In the genomic region with DNA sequence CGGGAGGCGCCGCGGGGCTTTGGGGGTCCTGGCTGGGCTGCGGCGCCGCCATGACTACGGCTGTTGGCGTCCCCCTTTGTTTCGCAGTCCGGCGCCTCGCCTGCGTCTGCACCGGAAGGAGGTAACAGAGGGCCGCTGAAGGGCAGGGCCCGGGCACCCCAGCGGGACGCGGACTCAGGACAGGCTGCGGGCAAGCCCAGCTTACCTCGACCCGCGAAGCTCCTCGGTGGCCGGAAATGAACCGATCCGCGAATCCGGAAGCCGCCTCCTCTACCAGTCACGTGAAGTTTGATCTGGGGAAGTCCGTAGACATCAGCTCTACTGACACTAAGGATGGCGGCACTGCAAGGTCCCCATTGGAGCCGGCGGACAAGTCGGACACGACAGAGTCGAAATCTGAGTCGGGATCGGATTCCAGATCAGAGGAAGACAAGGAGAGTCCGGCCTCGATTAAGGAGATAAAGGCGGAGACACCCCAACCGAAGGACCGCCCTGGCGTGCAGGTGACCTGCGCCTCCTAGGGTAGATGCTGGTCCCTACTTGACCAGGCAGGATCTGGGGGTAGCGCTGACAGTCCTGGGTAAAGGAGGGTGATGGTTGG, we compare ENCODE assay signal across 8 mouse cellular contexts. TPM values are rescaled to one million over a fixed set of nuclear protein-coding genes. Genes with fewer than 3 reads are reported as not detected.
DNase-seq lines count a peak whose midpoint lies in the region; ATAC-seq and TF ChIP-seq lines count a peak whose summit lies in the region.

A gene (plus strand): TSS at position 3 of the 601 bp plus-strand sequence.
A gene (minus strand): TSS at position 408 of the 601 bp plus-strand sequence.

- peaks cover 4% of the 10 kb centered on the region; the same call in 1 of the 2 replicates for H3K9me3 ChIP-seq in erythroblast, embryonic 14.5 days (ENCODE audit: control insufficient read depth, low read length)
- H3K9me3 ChIP-seq in heart, embryonic 13.5 days = no peaks in the 10 kb centered on the region
- H3K9me3 ChIP-seq in liver, embryonic 12.5 days (replicated peaks) = no peaks in the 10 kb centered on the region
- H3K9me3 ChIP-seq in stomach, embryonic 15.5 days = no peaks in the 10 kb centered on the region

- peak; percentile 79 for ATAC-seq in heart, embryonic 13.5 days (ENCODE audit: extremely low read depth, insufficient number of reproducible peaks, low FRiP score, low TSS enrichment)
- ATAC-seq in liver, embryonic 12.5 days = peak; percentile 84
- ATAC-seq in stomach, embryonic 15.5 days (ENCODE audit: insufficient read depth, low FRiP score, low read depth) = peak; percentile 84

- H3K9ac ChIP-seq in heart, embryonic 13.5 days = peak within 1 kb of the TSS; percentile 91
- peak within 1 kb of the TSS; percentile 91 for H3K9ac ChIP-seq in liver, embryonic 12.5 days
- H3K9ac ChIP-seq in stomach, embryonic 15.5 days = peak within 1 kb of the TSS; percentile 90

- peaks cover 13% of the 10 kb centered on the region for H3K79me2 ChIP-seq in C2C12 (ENCODE audit: control insufficient read depth, insufficient read depth)

- H3ac ChIP-seq in C2C12 (ENCODE audit: control insufficient read depth, insufficient read length, low read depth) = peak within 1 kb of the TSS; percentile 86

- peak within 1 kb of the TSS; percentile 97 for H3K27ac ChIP-seq in heart, embryonic 13.5 days (replicated peaks)
- H3K27ac ChIP-seq in liver, embryonic 12.5 days = peak within 1 kb of the TSS; percentile 93
- peak within 1 kb of the TSS; percentile 98 for H3K27ac ChIP-seq in stomach, embryonic 15.5 days

- peak within 1 kb of the TSS; percentile 75 for H3K4me2 ChIP-seq in heart, embryonic 13.5 days
- peak within 1 kb of the TSS; percentile 86 for H3K4me2 ChIP-seq in liver, embryonic 12.5 days
- peak within 1 kb of the TSS; percentile 88 for H3K4me2 ChIP-seq in stomach, embryonic 15.5 days

- peak; percentile 54; the same call in 1 of the 2 replicates for TF ChIP-seq POLR2A in brain, embryonic 14.5 days (IDR thresholded peaks at IDR 0.05; ENCODE audit: borderline replicate concordance, extremely low read depth, insufficient read depth, insufficient read length, poor library complexity, severe bottlenecking)

- peaks cover 15% of the 10 kb centered on the region for H3K36me3 ChIP-seq in C2C12 (ENCODE audit: control insufficient read depth, insufficient read depth)
- H3K36me3 ChIP-seq in erythroblast, embryonic 14.5 days (ENCODE audit: control insufficient read depth) = peaks cover 9% of the 10 kb centered on the region
- peaks cover 16% of the 10 kb centered on the region for H3K36me3 ChIP-seq in heart, embryonic 13.5 days
- peaks cover 18% of the 10 kb centered on the region for H3K36me3 ChIP-seq in liver, embryonic 12.5 days
- H3K36me3 ChIP-seq in stomach, embryonic 15.5 days = 0 out of 2 replicates have a peak, but pooled peaks cover 3% of the 10 kb centered on the region

- H3K79me3 ChIP-seq in C2C12 (ENCODE audit: low read depth) = peaks cover 2% of the 10 kb centered on the region

- H3K4me1 ChIP-seq in erythroblast, embryonic 14.5 days (ENCODE audit: control insufficient read depth) = peaks cover 25% of the 10 kb centered on the region
- peaks cover 11% of the 10 kb centered on the region for H3K4me1 ChIP-seq in heart, embryonic 13.5 days
- H3K4me1 ChIP-seq in liver, embryonic 12.5 days = peaks cover 28% of the 10 kb centered on the region
- H3K4me1 ChIP-seq in stomach, embryonic 15.5 days = peaks cover 5% of the 10 kb centered on the region

- no peaks in the 10 kb centered on the region for H3K27me3 ChIP-seq in C2C12 (ENCODE audit: control insufficient read depth, insufficient read depth, insufficient read length)
- H3K27me3 ChIP-seq in erythroblast, embryonic 14.5 days (ENCODE audit: control insufficient read depth) = no peaks in the 10 kb centered on the region
- no peaks in the 10 kb centered on the region for H3K27me3 ChIP-seq in heart, embryonic 13.5 days (replicated peaks)
- no peaks in the 10 kb centered on the region for H3K27me3 ChIP-seq in liver, embryonic 12.5 days (replicated peaks)
- no peaks in the 10 kb centered on the region for H3K27me3 ChIP-seq in stomach, embryonic 15.5 days (replicated peaks)

- DNase-seq in brain, embryonic 14.5 days (ENCODE audit: low read depth) = peak; percentile 94
- peak; percentile 90 for DNase-seq in kidney, postnatal 10 days
- peak; percentile 90 to 92 for DNase-seq in natural killer cell, adult 2 months (ENCODE audit: low spot score in 2 of 2)

- H3K4me3 ChIP-seq in C2C12 (ENCODE audit: insufficient read depth, poor library complexity, severe bottlenecking) = peak within 1 kb of the TSS; percentile 48
- H3K4me3 ChIP-seq in erythroblast, embryonic 14.5 days (replicated peaks) = peak within 1 kb of the TSS; percentile 88
- H3K4me3 ChIP-seq in heart, embryonic 13.5 days = peak within 1 kb of the TSS; percentile 77
- peak within 1 kb of the TSS; percentile 93 for H3K4me3 ChIP-seq in liver, embryonic 12.5 days
- H3K4me3 ChIP-seq in stomach, embryonic 15.5 days (replicated peaks) = peak within 1 kb of the TSS; percentile 86

- WGBS in heart, embryonic 13.5 days = under 1% methylated on average over 49 of the region's 49 CpGs
- WGBS in liver, embryonic 12.5 days (ENCODE audit: insufficient replicate concordance) = under 1% methylated on average over 48 of the region's 49 CpGs
- WGBS in stomach, embryonic 15.5 days = under 1% methylated on average over 49 of the region's 49 CpGs

- TF ChIP-seq CTCF in C2C12 (IDR thresholded peaks at IDR 0.05; ENCODE audit: control insufficient read depth, insufficient read depth, insufficient read length) = no peak
- TF ChIP-seq CTCF in brain, embryonic 14.5 days (IDR thresholded peaks at IDR 0.05; ENCODE audit: borderline replicate concordance, extremely low read depth, insufficient read depth, insufficient read length) = 0 out of 2 replicates have a peak, but pooled peaks have one; percentile 2

TF ChIP-seq in C2C12, 6 proteins besides CTCF, POLR2A, EP300 and RAD21:
- TF ChIP-seq MYOG (IDR thresholded peaks at IDR 0.05; ENCODE audit: control insufficient read depth, extremely low read depth, insufficient read length) (no peak), USF1 (IDR thresholded peaks at IDR 0.05; ENCODE audit: low read depth) (peak; percentile 98), CEBPB (IDR thresholded peaks at IDR 0.05; ENCODE audit: low read depth) (no peak), MAX (IDR thresholded peaks at IDR 0.05) (peak; percentile 90), FOSL1 (IDR thresholded peaks at IDR 0.05; ENCODE audit: insufficient read depth, low read length, poor library complexity, severe bottlenecking) (no peak), MYOD1 (IDR thresholded peaks at IDR 0.05; ENCODE audit: control insufficient read depth, insufficient read length, low read depth) (no peak)

RNA-seq across cellular contexts. Expression of the first gene that starts in this region (rescaled TPM):
- 1.7 TPM for polyA plus RNA-seq in C2C12 (2012; fragmentation: generic; extraction: Trizol)
- polyA plus RNA-seq in brain, embryonic 14.5 days (2012; rRNA removed) = 3.0 and 4.1 TPM in 2 replicates
- not detected in 2 replicates for polyA plus RNA-seq in erythroblast, embryonic 14.5 days (2012)
- 2.5 and 2.9 TPM in 2 replicates for polyA plus RNA-seq in heart, embryonic 13.5 days (2015; fragmentation: Nextera tagmentation; extraction: Ambion mirVana)
- 2.0 TPM in 2 replicates for polyA plus RNA-seq in liver, embryonic 12.5 days (2016; fragmentation: Nextera tagmentation; extraction: Ambion mirVana)
- 4.3 and 4.7 TPM in 2 replicates for polyA plus RNA-seq in stomach, embryonic 15.5 days (2015; fragmentation: Nextera tagmentation; extraction: Ambion mirVana)

RNA-seq across cellular contexts. Expression of the second gene that starts in this region (rescaled TPM):
- polyA plus RNA-seq in C2C12 (2012; fragmentation: generic; extraction: Trizol) = 140 TPM
- polyA plus RNA-seq in brain, embryonic 14.5 days (2012; rRNA removed) = 117 and 173 TPM in 2 replicates
- polyA plus RNA-seq in erythroblast, embryonic 14.5 days (2012) = 85.2 and 101 TPM in 2 replicates
- polyA plus RNA-seq in heart, embryonic 13.5 days (2015; fragmentation: Nextera tagmentation; extraction: Ambion mirVana) = 47.0 and 53.3 TPM in 2 replicates
- 57.4 and 65.1 TPM in 2 replicates for polyA plus RNA-seq in liver, embryonic 12.5 days (2016; fragmentation: Nextera tagmentation; extraction: Ambion mirVana)
- polyA plus RNA-seq in stomach, embryonic 15.5 days (2015; fragmentation: Nextera tagmentation; extraction: Ambion mirVana) = 65.9 and 76.7 TPM in 2 replicates

Comparison
In these comparisons a context has a peak if more than half of its experiments do, and no peak if none do; other contexts are left out.
1. Peak in every context shown above with its lines: DNase-seq, ATAC-seq, H3K4me3 ChIP-seq and H3K27ac ChIP-seq.